Mouse (Mus musculus) layer of hippocampus, adult 8-10 months (tissue): ENCODE results near the gene Tbxa2r. TPM values are rescaled to one million over a fixed set of nuclear protein-coding genes. Genes with fewer than 3 reads are reported as not detected.

Experiments
- DNase-seq, 2 experiments: peaks; one replicate each; pipeline ENCODE4 v3.0.0; 2022; ENCODE audit warnings: low spot score in 2 of 2
- total RNA-seq, 4 experiments: library from RNA; stranded (reverse); gene quantifications; 2 replicates each; pipeline ENCODE4 v1.2.4; 2022

The Tbxa2r gene
- total RNA-seq: 1 to 10 TPM; 1.1 to 1.4 (median 1.4) TPM

DNA sequence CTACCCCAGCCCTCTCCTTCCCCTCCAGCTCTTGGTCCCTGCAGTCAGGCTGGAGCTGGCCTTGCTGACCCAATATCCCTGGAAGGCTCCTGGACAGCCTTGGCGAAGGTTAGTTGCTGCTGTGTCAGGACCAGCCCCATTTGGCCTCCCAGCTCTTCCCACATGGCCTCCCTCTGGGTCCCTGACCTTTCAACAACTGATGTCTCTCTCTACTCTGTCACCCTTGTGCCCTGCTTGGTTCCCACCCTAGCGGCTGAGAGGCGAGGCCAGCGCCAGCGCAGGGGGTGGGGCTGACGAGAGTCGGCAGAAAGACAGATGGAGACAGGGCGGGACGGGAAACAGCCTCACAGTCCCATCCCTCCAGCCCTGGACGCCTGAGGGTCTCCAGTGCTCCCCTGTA is at the start of gene Tbxa2r:
Gene Tbxa2r, plus strand, starts transcription at position 346 of the 400 bp plus-strand sequence.
- no peak for DNase-seq

DNA sequence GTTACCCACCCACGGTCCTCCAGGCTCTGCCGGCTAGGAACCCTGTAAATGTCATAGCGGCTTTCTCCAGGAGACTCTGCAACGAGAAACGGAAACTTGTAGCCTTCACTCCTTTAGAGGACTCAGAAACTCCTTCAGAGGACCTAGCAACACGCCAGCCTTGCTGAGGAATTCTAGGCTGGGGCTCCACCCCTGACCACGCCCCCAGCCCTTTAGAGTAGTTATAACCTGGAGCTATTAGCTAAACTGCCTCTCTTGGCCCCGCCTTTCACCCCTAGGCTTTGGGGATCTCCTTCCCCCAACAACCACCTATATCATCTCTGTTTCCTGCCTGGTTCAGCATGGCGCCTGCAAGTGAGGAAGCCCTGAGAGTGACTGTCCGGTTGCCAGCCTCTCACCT is 49.0 kb upstream of the Tbxa2r start:
- DNase-seq: no peak

DNA sequence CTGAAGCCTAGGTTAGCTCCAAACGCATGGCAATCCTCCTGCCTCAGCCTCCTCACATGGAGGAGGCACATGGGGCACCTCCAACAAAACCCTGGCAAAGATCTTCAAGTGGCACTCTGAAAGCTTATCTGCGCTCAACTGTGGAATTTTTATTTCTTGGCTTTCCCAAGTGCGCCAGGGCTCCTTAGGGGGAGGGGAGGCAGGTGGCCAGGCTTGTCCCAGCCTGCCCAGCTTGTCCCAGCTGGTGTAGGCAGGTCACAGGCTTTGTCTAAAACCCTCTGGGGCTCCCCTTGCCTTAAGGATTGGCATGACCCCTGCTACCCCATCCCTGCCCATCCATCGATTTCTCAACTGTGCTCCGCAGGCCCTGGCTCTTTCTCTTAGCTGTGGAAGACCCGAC is 44.3 kb upstream of the Tbxa2r start:
- no peak for DNase-seq

DNA sequence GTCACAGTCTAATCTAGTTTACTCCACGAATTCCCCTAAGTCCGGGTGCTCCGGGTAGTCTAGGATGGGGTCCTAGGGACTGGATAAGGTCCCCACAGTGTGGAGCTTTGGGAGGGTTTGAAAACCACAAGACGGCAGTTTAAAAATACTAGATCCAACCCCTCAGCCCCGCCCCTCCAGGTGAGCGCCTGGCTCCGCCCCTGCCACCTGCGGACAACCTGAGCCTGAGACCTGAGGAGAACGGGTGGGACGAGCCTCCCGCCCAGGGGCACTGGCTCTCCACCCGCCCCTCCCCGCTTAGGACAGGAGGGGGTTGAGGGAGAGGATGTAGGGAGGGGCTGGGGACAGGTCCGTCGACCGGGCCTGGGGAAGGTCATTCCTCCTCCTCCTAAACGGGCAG is 43.8 kb upstream of the Tbxa2r start:
- DNase-seq: no peak

DNA sequence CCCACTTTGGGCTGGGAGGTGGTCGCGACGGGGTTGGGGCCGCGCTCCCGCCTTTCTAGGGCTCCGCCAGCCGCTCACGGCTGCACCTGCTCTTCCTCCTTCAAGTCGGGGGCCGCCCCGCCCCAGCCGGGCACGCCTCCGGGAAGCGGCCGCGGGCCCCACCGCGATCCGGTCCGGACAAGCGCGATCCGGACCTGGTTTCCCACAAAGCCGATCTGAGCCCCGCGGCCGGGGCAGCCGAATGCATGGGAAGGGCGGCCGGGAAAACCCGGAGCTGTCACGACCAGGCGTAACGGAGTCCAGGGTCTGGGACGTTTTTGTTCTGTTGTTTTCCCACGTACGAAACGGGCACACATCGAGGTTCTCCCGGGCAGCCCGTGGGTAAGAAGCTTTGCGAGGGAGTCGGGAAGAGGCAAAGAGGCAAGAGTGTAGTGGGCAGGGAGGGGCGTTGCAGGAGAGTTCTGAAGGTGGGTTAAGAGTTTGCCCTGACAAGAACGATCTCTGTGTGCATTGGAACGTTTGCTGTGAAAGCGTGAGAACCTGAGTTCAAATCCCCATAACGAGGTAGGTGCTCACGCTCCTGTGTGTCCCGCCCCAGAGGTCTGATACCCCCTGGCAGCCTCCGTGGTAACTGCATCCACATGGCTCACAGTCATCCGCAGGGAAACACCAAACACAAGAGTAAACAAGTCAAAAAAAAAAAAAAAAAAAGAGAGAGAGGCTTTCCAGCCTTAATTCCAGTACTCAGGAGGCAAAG is 42.7 kb upstream of the Tbxa2r start:
- peak in 1 of 2 experiments; percentile 72 for DNase-seq

DNA sequence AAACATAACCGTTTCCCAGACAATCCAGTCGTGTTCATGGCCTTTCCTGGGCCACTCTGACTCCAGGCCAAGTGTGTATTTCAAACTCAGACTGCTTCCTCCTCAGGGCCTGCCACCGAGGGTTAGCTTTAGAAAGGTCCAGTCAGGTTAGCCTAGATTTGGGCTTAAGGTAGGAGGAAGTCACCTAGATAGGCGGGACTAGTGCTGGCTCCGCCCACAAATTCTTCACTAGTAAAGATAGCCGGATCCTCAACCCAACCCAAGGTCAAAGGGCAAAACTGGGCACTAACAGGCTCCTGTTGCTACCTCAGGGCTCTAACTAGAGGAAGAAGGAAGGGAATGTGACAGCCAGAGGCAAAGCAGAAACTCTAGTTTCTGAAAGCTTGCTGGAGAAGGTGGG is 41.9 kb upstream of the Tbxa2r start:
- DNase-seq: no peak

DNA sequence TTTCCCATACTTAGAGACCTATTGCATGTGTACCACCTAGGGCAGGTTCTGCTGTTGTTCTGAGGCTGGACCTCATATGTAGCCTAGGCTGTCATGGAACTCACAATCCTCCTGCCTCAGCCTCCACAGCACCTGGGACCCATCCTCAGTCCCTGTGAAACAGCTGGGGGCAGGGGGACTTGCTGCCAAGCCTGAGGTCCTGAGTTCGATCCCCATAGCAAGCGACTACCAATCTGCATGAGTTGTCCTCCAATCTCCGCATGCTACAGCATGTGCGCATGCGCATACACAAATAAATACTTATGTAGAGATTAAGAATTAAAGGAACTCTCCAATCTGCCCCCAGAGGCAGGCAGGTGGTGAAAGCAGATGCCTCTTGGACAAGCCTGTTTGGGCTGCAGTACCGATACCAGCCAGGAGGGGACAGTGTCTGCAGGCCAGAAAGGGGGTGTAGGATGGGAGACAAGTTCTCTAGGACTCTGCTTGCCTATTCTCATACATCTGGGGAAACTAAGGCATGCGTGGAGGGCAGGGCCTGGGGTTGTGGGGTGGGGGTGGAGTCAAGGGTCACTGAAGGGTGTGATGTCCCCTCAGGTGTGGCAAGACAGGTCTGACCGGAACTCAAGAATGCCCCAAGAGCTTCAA is 40.9 kb upstream of the Tbxa2r start:
- no peak for DNase-seq

DNA sequence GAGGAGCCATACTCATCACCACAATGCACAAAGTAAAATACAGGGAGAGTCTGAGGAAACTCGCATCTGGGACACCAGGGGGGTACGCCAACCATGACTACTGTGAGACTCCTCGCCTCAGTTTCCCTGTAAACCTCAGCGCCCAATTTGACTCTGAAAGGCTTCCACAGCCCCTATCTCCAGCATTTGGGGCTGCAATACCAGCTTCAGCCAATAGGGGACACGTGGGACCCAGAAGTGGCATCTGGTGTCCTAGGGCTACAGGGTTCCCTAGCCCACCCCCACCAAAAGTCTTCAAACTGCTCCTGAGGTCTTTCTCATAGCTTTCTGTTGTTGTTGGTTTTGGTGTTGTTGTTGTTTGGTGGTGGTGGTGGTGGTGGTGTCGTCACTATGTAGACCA is 39.9 kb upstream of the Tbxa2r start:
- no peak for DNase-seq

DNA sequence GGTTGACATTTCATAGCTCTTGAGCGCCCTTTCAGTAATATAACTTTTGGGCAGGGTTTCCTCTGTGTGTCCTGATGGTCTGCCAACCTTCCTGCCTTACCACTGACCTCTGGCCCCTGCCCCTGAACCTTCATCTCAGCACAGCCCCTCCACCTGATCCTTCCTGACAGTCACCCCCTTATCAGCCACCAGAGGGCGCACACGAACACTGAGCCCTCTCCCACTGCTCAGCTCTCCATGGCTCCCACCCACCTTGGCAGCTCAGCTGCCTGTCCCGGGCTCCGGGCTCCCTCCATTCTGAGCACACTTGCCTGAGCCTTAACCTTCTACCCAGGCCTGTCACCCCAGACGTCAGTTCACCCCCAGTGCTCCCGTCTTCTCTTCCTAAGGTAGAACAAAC is 39.3 kb upstream of the Tbxa2r start:
- DNase-seq: peak in 1 of 2 experiments; percentile 67

DNA sequence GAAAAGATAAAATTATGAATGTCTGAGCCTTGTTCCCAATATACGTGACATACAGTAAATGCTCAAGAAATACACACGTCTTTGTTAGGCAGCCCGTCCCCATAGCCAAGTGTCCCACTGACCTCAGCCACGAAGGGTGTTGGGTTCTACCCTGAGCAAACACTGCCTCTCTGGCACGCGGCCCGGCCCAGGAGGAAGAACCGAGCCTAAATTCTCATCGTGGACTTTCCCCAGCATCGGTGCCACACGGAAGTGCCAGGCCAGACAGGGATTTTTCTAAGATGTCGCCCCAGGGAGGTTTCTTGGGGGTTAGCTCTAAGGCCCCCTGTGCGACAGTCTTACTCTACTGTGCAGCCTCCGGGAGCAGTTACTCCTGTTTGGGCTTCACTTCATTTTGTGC is 38.7 kb upstream of the Tbxa2r start:
- no peak for DNase-seq

DNA sequence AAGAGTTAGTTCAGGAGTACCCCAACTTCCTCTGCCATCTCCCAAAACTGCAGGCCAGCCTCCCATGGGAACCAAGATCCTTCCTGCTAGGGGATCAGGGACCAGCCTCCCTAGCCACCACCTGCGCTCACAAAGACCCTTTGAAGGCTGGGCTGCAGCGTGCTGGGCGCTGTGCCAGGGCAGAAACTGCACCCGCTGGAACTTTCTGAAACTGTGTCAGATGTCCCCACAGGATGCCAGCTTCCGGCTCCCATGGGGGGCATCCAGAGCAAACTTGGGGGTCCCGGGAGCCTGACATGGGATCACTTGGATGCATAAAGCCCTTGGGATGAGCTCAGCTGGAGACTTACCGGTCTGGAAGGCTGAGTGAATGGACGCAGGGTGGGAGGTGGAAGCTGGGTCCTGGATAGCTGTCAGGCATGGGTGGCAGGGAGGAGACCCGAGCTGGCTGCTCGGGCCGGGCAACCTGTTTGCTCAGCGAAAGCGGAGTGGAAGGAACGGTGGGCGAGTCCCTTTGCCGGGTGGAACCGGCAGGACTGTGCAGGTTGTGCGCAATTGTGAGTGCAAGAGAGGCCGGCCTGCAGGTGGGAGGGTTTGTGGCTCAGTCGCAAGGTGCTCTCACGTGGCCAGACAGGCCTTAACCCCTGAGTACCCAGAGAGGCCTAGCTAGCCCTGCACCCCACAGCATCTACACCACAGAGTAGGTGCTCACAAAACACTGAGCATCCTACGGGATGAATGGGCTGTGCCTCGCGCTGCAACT is 37.7 kb upstream of the Tbxa2r start:
- DNase-seq: no peak

DNA sequence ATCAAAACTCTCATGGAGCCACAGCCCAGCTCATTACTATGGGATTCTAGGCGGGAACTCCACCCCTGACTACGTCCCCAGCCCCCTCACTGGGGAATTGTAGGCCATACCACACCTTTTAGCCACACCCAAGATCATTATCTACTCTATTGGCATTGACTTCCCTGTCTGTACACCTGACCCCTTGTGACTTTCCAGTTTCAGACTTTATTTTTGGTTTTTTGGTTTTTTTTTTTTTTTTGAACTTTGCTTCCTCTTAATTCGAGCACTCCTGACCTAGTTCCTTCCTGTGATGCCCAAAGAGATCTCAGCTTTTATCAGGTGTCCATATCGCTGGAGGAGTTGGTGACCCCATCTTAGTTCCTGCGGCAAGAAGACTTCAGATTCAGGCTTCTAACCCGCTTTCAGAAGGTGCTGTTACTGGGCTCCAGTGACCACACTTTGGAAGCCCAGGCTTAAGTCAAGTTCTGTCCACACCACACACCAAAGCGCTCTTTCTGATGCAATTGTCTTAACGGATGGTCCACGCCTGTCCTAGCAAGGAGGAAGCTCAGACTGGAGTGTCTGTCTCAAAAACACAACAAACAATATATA is 36.9 kb upstream of the Tbxa2r start, which contains the start of gene Tjp3:
Gene Tjp3, minus strand, starts transcription at position 71 of the 594 bp plus-strand sequence.
- no peak for DNase-seq

DNA sequence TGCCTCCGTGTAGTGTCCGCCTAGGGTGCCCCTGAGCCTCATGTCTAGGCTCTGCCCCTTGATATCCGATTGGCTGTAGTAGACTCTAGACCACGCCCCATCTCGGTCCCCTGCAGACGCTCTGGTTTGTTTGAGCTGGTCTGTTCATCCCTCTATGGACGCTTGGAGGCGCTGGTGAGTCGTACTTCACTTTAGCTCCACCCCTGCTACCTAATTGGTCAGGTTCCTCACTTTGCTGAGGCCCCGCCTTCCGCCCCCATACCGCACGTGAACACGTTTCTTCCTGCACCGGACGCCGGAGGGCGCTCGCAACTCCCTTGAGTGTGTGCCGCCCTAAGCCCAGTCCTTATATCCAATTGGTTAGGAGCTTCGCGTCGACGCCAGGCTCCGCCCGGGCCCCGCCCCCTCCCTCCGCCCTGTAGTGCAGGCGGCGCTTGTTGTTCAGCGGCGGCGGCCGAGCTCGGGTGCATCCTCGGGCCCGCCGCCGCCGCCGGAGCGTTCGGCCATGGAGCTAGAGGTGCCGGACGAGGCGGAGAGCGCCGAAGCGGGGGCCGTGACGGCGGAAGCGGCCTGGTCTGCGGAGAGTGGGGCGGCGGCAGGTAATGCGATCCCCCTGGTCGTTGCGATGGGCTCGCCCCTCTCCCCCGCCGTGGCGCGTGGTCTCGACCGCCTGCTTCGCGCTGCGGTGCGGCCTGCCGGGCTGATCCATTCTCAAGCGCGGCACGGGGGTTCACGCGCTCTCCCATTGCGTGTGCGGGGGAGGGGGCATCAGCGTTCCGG is 35.8 kb upstream of the Tbxa2r start, which contains the start of gene Pip5k1c:
Gene Pip5k1c, plus strand, starts transcription at position 410 of the 780 bp plus-strand sequence.
- DNase-seq: peak; percentile 100

DNA sequence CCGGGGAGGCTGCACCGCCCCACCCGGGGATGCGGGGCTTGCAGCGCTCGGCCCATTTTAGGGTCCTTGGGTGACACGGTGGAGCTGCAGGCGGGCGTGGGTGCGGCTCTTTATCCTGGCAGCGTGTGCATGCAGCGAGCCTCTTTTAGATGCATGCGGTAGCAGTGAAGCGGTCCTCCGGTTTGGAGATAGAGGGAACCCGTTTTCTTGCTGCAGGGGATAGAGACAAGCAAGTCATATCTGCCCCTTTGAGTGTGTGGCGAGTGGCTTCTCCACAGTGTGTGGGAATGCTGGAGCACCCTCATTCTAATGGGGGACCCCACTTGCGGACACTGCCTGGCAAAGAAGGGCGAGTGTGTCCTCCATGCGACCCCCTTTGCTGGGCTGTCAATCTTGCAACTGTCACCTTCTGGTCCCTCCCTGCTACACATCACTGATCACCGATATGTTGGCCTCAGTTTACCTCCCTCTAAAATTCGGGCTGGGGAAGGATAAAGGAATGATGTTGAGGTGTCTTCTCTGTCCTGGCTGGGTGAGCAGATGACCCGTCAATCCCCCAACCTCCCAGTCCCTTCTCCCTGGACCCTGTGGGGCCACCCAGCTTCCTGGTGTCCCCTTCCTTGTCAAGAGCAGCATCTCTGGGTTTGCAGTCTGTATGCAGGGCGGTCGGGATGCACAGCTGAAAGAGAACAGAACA is 35.0 kb upstream of the Tbxa2r start:
- DNase-seq: no peak

DNA sequence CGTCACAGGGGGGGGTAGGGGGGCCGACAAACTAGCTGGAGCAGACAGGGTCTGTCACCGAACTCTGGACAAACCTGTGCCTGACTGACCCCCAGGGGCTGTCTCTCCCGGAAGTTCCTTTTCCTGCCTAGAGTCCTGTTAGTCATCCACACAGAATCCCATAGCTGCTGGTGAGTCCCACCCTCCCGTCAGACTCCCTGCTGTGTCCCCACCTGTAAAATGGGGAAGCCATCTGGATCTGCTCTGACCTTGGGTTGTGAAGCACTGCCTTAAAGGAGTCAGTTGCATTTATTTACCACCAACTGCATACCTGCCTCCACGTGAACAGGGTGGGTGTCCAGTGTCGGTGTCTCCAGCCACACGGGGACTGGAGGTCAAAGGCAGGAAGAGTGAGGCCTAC is 34.1 kb upstream of the Tbxa2r start:
- DNase-seq: no peak

DNA sequence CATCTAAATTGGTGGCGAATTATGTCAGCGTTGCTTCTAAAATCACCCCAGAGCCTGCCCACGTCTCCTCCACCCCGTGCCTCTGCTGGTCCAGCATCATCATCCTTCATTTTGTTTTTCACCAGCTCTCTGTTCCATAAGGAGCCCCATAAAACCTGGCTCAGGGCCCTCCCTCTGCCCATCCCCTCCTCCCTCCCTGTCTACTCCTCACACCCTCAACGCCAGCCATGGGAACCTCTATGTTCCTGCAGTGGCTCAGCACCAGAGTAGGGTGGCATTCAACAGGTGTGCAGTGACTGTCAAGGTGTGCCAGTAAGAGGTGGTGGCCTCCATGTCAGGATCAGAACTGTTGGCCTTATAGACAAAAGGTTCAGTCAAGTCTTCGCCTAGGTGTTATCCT is 33.3 kb upstream of the Tbxa2r start:
- no peak for DNase-seq

DNA sequence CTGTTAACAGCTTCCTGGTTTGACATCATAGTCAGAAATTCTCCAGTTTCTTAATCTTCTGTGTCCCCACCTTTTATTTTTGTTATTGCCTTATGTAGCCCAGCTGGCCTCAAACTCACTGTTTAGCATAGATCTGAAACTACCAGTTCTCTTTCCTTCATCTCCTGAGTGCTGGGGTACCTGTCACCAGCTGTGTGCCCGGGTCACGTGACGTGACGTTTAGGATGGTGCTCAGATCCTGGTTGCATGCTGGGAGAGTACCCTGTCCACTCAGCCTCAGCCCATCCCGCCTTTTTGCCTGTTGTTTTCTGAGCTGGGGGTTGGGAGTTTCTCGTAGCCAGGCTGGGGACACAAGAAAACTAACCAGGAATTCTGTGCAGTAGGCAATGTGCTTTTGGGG is 31.3 kb upstream of the Tbxa2r start:
- DNase-seq: no peak

DNA sequence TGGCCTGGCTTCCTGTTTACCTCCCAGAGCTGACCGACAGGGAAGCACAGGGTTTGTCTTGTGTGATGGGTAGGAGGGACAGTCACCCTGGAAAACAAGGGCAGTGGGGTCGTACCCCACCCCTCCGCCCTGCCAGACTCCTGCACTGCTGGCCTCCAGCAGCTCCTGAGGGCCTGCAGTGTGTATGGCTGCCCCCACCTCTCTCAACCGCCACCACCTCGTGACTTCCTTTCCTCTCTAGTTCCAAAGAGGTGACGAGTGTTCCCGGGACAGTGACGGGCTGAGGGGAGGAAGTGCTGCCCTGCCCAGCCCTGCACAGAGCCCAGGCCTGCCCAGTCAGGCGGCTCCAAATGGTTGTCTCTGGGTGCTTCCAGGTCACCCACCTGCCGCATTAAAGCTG is 30.7 kb upstream of the Tbxa2r start:
- no peak for DNase-seq

DNA sequence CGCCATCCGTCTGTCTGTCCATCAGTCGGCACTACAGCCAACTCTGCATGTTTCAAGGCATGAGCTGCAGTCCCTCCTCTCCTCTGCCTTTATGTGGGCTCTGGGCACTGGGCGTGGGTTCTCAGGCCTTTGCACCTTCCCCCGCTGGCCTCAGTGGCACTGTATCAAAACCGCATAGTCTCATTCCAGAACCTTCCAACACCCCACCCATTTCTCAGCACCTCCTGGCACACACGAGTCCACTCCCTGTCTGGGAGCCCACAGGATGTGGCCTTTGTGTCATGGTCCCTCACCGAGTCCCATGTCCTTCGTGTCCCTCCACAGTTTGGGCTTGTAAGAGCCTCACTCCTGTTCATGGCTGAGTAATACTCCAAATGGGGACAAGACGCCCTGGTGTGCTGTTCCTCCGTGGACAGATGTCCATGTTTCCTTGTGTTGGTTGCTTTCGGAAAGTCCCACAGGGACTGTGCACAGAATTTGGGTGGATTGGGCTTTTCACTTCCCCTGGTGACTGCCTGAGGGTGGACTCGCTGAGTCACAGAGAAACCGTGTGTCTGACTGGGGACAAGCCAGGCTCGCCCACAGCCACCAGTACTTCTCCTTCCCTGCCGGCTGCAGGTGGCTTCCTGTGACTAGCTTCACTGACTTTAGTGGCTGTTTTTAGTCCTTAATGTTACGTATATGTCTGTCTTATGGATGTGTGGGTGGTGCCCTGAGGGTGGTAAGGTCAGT is 30.0 kb upstream of the Tbxa2r start:
- peak in 1 of 2 experiments; percentile 57 for DNase-seq
